Mouse (Mus musculus): ENCODE data around the gene Fbxo6. TPM values are rescaled to one million over a fixed set of nuclear protein-coding genes. Genes with fewer than 3 reads are reported as not detected.

The Fbxo6 gene
- polyA plus RNA-seq, 1 experiment from 2014 or later = 13.9 TPM

- H3K9ac ChIP-seq (ENCODE audit: low read length) = peak overlapping the region; percentile 46
- under 1% methylated on average over 65 of the region's 65 CpGs for WGBS
- ATAC-seq (ENCODE audit: insufficient read depth, low FRiP score, low TSS enrichment) (peak; percentile 93), DNase-seq (ENCODE audit: low spot score) (peak; percentile 97)
- no peaks in the 10 kb centered on the region for H3K9me3 ChIP-seq (ENCODE audit: control insufficient read depth, low read length)
- H3K4me2 ChIP-seq (ENCODE audit: low read depth) = peak overlapping the region; percentile 60
- no peaks in the 10 kb centered on the region for H3K27me3 ChIP-seq (ENCODE audit: control insufficient read depth, insufficient read depth, low read length)
- peaks cover 4% of the 10 kb centered on the region for H3K36me3 ChIP-seq (ENCODE audit: control insufficient read depth, insufficient read depth, low read length)
- H3K27ac ChIP-seq (ENCODE audit: low read depth, low read length) = peak overlapping the region; percentile 69
- H3K4me3 ChIP-seq (ENCODE audit: low read depth, low read length) = peak overlapping the region; percentile 45
- H3K4me1 ChIP-seq (ENCODE audit: control insufficient read depth, insufficient read depth, low read length) = peaks cover 7% of the 10 kb centered on the region; the same call in 1 of the 2 replicates
Measured at GRCm38 (mm10) chr4:148140098-148141011, 11.6 kb downstream of the Fbxo6 start.

GRCm38 (mm10) chr4:148139767-148140097 is 12.2 kb downstream of the Fbxo6 start:
- peak overlapping the region; percentile 69; the same call in 1 of the 2 replicates for H3K27ac ChIP-seq (ENCODE audit: low read depth, low read length)
- DNase-seq (ENCODE audit: low spot score) (no peak), ATAC-seq (ENCODE audit: insufficient read depth, low FRiP score, low TSS enrichment) (peak; percentile 46)
- H3K9me3 ChIP-seq (ENCODE audit: control insufficient read depth, low read length) = no peaks in the 10 kb centered on the region
- H3K4me2 ChIP-seq (ENCODE audit: low read depth) = peak overlapping the region; percentile 60
- no peaks in the 10 kb centered on the region for H3K36me3 ChIP-seq (ENCODE audit: control insufficient read depth, insufficient read depth, low read length)
- WGBS = under 1% methylated on average over 12 of the region's 12 CpGs
- H3K4me3 ChIP-seq (ENCODE audit: low read depth, low read length) = peak overlapping the region; percentile 45
- no peaks in the 10 kb centered on the region for H3K27me3 ChIP-seq (ENCODE audit: control insufficient read depth, insufficient read depth, low read length)
- peaks cover 7% of the 10 kb centered on the region; the same call in 1 of the 2 replicates for H3K4me1 ChIP-seq (ENCODE audit: control insufficient read depth, insufficient read depth, low read length)
- peak overlapping the region; percentile 14; the same call in 1 of the 2 replicates for H3K9ac ChIP-seq (ENCODE audit: low read length)

DNA sequence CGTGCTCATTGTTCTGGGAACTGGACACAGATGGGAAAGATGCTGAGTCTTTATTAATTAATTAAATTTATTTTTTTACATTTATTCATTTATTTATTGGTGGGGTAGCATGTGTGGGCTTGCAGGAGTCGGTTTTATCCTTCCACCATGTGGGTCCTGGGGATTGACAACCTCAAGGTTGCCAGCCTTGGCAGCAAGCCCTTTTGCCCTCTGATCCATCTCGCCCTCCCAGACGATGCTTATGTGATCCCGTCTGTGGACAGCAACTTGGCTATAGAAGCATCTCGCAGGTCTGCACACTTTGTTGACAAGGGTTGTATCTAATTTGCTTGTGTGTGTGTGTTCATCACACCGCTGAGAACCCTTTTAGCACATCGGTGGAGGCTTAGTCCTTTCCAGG is 14.4 kb downstream of the Fbxo6 start:
- DNase-seq (ENCODE audit: low spot score) (no peak), ATAC-seq (ENCODE audit: insufficient read depth, low FRiP score, low TSS enrichment) (no peak)
- no peak overlapping the region for H3K4me2 ChIP-seq (ENCODE audit: low read depth)
- H3K27me3 ChIP-seq (ENCODE audit: control insufficient read depth, insufficient read depth, low read length) = no peaks in the 10 kb centered on the region
- H3K9me3 ChIP-seq (ENCODE audit: control insufficient read depth, low read length) = no peaks in the 10 kb centered on the region
- WGBS = 74% methylated on average over 8 of the region's 8 CpGs
- no peak overlapping the region for H3K4me3 ChIP-seq (ENCODE audit: low read depth, low read length)
- H3K4me1 ChIP-seq (ENCODE audit: control insufficient read depth, insufficient read depth, low read length) = peaks cover 7% of the 10 kb centered on the region; the same call in 1 of the 2 replicates
- H3K36me3 ChIP-seq (ENCODE audit: control insufficient read depth, insufficient read depth, low read length) = no peaks in the 10 kb centered on the region
- H3K27ac ChIP-seq (ENCODE audit: low read depth, low read length) = no peak overlapping the region
- H3K9ac ChIP-seq (ENCODE audit: low read length) = no peak overlapping the region

GRCm38 (mm10) chr4:148134988-148135387 is 17.0 kb downstream of the Fbxo6 start:
- Histone ChIP-seq H3K9me3 (ENCODE audit: control insufficient read depth, low read length) (no peaks in the 10 kb centered on the region), H3K4me2 (ENCODE audit: low read depth) (no peak overlapping the region), H3K4me3 (ENCODE audit: low read depth, low read length) (no peak overlapping the region), H3K9ac (ENCODE audit: low read length) (no peak overlapping the region), H3K27ac (ENCODE audit: low read depth, low read length) (no peak overlapping the region), H3K27me3 (ENCODE audit: control insufficient read depth, insufficient read depth, low read length) (peaks cover 5% of the 10 kb centered on the region; the same call in 1 of the 2 replicates), H3K36me3 (ENCODE audit: control insufficient read depth, insufficient read depth, low read length) (no peaks in the 10 kb centered on the region), H3K4me1 (ENCODE audit: control insufficient read depth, insufficient read depth, low read length) (peaks cover 13% of the 10 kb centered on the region)
- no peak for DNase-seq (ENCODE audit: low spot score)
- 88% methylated on average over 8 of the region's 8 CpGs for WGBS
- no peak for ATAC-seq (ENCODE audit: insufficient read depth, low FRiP score, low TSS enrichment)

GRCm38 (mm10) chr4:148131497-148132081 is 20.4 kb downstream of the Fbxo6 start:
- Histone ChIP-seq H3K36me3 (ENCODE audit: control insufficient read depth, insufficient read depth, low read length) (no peaks in the 10 kb centered on the region), H3K4me1 (ENCODE audit: control insufficient read depth, insufficient read depth, low read length) (peaks cover 14% of the 10 kb centered on the region), H3K9ac (ENCODE audit: low read length) (peak overlapping the region; percentile 58), H3K9me3 (ENCODE audit: control insufficient read depth, low read length) (0 out of 2 replicates have a peak, but pooled peaks cover 2% of the 10 kb centered on the region), H3K4me2 (ENCODE audit: low read depth) (peak overlapping the region; percentile 92), H3K4me3 (ENCODE audit: low read depth, low read length) (peak overlapping the region; percentile 63), H3K27ac (ENCODE audit: low read depth, low read length) (peak overlapping the region; percentile 99), H3K27me3 (ENCODE audit: control insufficient read depth, insufficient read depth, low read length) (peaks cover 13% of the 10 kb centered on the region; the same call in 1 of the 2 replicates)
- WGBS = under 1% methylated on average over 20 of the region's 21 CpGs
- peak; percentile 88 for DNase-seq (ENCODE audit: low spot score)
- peak; percentile 84 for ATAC-seq (ENCODE audit: insufficient read depth, low FRiP score, low TSS enrichment)

GRCm38 (mm10) chr4:148130561-148131413 is 21.2 kb downstream of the Fbxo6 start, which contains the start of gene Draxin:
Draxin (minus strand) TSS chr4:148130698.
- Histone ChIP-seq H3K27ac (ENCODE audit: low read depth, low read length) (peak within 1 kb of the TSS; percentile 99), H3K9me3 (ENCODE audit: control insufficient read depth, low read length) (0 out of 2 replicates have a peak, but pooled peaks cover 2% of the 10 kb centered on the region), H3K36me3 (ENCODE audit: control insufficient read depth, insufficient read depth, low read length) (no peaks in the 10 kb centered on the region), H3K4me3 (ENCODE audit: low read depth, low read length) (peak within 1 kb of the TSS; percentile 63), H3K9ac (ENCODE audit: low read length) (peak within 1 kb of the TSS; percentile 98), H3K4me1 (ENCODE audit: control insufficient read depth, insufficient read depth, low read length) (peaks cover 14% of the 10 kb centered on the region), H3K4me2 (ENCODE audit: low read depth) (peak within 1 kb of the TSS; percentile 92), H3K27me3 (ENCODE audit: control insufficient read depth, insufficient read depth, low read length) (peaks cover 13% of the 10 kb centered on the region; the same call in 1 of the 2 replicates)
- DNase-seq (ENCODE audit: low spot score) (peak; percentile 87), ATAC-seq (ENCODE audit: insufficient read depth, low FRiP score, low TSS enrichment) (peak; percentile 77)
- under 1% methylated on average over 66 of the region's 87 CpGs for WGBS

- peak within 1 kb of the TSS; percentile 92 for H3K4me2 ChIP-seq (ENCODE audit: low read depth)
- peaks cover 13% of the 10 kb centered on the region; the same call in 1 of the 2 replicates for H3K27me3 ChIP-seq (ENCODE audit: control insufficient read depth, insufficient read depth, low read length)
- peak within 1 kb of the TSS; percentile 99 for H3K27ac ChIP-seq (ENCODE audit: low read depth, low read length)
- no peak for DNase-seq (ENCODE audit: low spot score)
- H3K4me1 ChIP-seq (ENCODE audit: control insufficient read depth, insufficient read depth, low read length) = peaks cover 14% of the 10 kb centered on the region
- 1% methylated on average over 18 of the region's 18 CpGs for WGBS
- 0 out of 2 replicates have a peak, but pooled peaks cover 2% of the 10 kb centered on the region for H3K9me3 ChIP-seq (ENCODE audit: control insufficient read depth, low read length)
- peak within 1 kb of the TSS; percentile 98 for H3K9ac ChIP-seq (ENCODE audit: low read length)
- H3K4me3 ChIP-seq (ENCODE audit: low read depth, low read length) = peak within 1 kb of the TSS; percentile 63
- no peaks in the 10 kb centered on the region for H3K36me3 ChIP-seq (ENCODE audit: control insufficient read depth, insufficient read depth, low read length)
- ATAC-seq (ENCODE audit: insufficient read depth, low FRiP score, low TSS enrichment) = no peak
Measured at GRCm38 (mm10) chr4:148130133-148130532, 21.8 kb downstream of the Fbxo6 start, which contains the start of gene Mad2l2. Mad2l2 (plus strand) TSS chr4:148130384.

DNA sequence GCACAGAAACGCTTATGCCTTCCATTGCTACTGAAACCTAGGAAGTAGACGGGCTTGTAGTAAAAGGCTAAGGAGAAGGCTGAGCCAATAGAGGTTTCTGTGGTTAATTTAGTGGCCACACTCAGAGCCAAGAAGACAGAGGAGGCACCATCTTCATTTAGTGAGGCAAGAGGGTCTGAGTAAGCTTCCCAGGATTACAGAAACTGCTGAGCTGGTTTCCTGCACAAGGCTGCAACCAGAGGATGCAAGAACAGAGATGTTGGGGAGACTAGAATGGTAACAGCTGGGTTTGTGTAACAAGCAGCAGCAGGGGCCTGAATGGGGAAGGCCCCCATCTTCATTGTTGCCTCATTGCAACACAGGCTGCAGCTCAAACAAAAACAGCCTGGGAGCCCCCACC is 23.3 kb downstream of the Fbxo6 start:
- peak overlapping the region; percentile 92 for H3K4me2 ChIP-seq (ENCODE audit: low read depth)
- ATAC-seq (ENCODE audit: insufficient read depth, low FRiP score, low TSS enrichment) = no peak
- DNase-seq (ENCODE audit: low spot score) = no peak
- H3K27me3 ChIP-seq (ENCODE audit: control insufficient read depth, insufficient read depth, low read length) = peaks cover 13% of the 10 kb centered on the region; the same call in 1 of the 2 replicates
- no peak overlapping the region for H3K27ac ChIP-seq (ENCODE audit: low read depth, low read length)
- peaks cover 14% of the 10 kb centered on the region for H3K4me1 ChIP-seq (ENCODE audit: control insufficient read depth, insufficient read depth, low read length)
- 0 out of 2 replicates have a peak, but pooled peaks cover 2% of the 10 kb centered on the region for H3K9me3 ChIP-seq (ENCODE audit: control insufficient read depth, low read length)
- H3K9ac ChIP-seq (ENCODE audit: low read length) = peak overlapping the region; percentile 98
- 78% methylated on average over 2 of the region's 2 CpGs for WGBS
- peak overlapping the region; percentile 63 for H3K4me3 ChIP-seq (ENCODE audit: low read depth, low read length)
- H3K36me3 ChIP-seq (ENCODE audit: control insufficient read depth, insufficient read depth, low read length) = no peaks in the 10 kb centered on the region
